Mouse (Mus musculus) retina, postnatal 7 days (tissue): ENCODE results near the gene Grb2.

Source experiments
- DNase-seq: peaks from one replicate; pipeline ENCODE4 v3.0.0-alpha.2; 2012; ENCODE audit warnings: low read depth, low spot score

The Grb2 gene

DNA sequence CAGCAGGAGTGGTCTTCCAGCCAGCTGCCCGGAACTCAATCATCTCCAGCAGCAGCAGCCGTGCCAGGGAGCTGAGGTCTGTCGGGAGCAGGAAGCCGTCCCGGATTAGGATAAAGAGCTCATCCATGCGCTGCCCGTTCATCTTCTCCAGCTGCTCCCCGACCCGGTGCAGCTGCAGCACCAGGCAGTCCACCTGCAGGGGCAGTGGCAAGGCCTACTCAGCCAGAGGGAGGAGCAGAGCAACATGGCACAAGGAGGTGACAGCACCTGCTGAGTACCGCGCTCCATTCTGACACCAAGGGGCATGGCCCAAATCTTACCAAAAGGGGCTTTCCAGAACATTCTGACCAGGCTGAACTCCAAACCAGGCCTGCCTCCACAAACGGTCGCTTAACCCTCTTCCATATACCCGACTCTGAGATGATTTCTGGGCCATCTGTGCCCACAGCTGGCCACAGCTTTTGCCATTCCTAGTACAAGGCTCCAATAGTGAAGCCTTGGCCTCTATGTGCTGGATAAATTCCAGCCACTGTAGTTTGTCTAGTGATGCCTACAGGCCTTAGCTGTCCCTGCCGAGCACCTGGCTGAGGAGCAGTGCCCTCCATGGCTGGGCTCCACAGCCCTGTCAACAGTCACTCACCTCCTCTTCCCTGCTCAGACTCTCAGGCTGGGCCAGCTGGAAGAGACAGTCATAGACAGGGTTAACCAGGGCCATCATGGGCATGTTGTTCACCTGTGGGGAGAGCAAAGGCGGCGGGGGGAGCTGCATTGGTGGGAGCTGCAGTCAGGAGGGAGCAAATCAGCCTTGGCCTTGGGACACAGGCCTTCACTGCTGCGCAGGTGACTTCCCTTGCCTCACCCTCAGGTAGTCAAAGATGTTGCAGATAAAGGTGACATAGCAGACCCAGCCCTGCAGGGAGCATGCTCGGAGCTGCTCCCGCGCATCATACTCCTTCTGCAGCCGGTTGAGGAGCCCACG, 99.7 kb downstream of the Grb2 start:
- peak; percentile 71 for DNase-seq

DNA sequence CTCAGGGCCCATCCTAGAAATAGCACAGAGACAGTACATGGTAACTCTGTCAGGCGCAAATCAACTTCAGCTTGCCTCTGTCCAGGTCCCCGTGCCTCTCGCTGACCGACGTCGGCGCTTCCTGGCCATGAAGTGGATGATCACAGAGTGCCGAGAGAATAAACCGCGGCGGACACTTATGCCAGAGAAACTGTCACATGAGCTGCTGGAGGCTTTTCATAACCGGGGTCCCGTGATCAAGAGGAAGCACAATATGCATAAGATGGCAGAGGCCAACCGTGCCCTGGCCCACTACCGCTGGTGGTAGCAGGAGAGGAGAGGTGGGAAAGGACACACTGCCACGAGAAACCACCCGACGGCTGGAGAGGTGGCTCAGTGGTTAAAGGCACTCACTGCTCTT, 101.7 kb downstream of the Grb2 start:
- DNase-seq = no peak

DNA sequence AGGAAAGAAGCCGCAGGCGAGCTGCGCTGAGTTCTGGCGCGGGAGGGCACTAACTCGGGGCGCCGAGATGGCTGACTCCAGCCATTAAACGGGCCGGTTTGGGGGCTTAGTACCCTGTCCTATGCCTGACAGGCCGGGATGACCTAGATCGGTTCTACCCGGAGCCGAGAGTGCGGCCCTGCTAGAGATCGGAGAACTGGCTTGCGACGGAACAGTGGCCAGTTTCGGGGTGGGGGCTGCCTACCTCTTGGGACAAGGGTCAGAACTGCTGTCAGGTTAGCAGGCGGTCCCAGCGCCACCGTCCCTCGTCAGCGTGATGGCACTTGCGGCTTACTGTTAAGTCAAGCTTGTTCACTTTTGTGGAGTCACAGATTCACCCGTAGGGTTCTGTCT, 104.1 kb downstream of the Grb2 start:
- no peak for DNase-seq

DNA sequence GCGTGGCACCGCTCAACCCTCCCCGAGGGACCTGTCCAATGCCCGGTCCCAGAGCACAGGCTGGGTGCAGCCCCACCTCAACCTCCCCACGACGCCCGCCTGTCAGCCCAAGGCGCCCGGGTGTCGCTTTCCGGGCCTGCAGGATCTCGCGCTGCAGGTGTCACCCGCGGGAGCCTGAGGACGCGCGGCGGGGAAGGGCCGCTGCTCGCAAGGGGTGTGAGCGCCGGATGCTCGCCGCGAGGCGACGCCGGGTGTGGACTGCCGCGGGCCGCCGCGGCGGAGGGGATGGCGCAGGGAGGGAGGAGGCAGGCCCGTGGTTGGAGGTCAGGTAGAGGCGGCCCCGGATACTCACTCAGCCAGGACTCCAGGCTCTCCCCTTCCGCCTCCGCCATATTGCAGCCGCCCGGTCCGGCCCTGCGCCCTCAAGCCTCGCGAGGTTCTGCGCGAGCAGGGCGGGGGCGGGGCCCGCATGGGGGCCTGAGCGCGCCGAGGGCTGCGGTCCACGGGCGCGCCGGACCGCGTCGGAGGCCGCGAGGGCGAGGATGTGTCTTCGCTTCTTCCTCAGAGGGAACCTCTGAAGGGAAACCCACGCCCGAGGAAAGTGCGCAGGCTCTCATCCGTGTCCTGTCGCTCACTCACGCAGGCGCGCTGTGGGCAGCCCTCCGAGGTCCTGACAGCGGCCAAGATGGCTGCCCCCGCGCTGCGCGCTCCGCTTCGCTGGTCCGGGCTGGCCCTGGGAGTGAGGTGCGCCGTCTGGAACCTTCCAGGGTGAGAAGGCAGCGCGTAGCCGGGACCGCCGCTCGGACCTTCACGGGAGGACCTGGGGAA, 104.7 kb downstream of the Grb2 start, which contains the start of the genes Mrps7 and Gga3:
Mrps7 (plus strand) TSS at position 450 of the 828 bp plus-strand sequence.
Gga3 (minus strand) TSS at position 576 of the 828 bp plus-strand sequence.
- peak; percentile 87 for DNase-seq

DNA sequence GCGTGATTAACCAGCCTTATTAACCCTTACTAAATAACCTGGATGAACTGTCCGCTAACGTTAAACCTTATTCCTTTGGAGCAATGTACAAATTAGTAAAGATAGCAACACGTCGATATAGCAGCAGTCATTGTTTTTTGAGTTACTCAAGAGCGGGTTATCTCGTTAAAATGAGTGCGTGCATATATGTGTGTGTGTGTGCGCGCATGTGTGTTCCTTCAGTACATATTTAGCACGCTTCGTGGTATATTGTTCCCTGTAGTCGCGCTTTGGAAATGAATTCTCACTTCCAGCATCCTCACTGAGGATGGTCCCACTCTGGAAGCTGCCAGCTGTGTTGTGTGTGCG, 105.3 kb downstream of the Grb2 start:
- DNase-seq = no peak

DNA sequence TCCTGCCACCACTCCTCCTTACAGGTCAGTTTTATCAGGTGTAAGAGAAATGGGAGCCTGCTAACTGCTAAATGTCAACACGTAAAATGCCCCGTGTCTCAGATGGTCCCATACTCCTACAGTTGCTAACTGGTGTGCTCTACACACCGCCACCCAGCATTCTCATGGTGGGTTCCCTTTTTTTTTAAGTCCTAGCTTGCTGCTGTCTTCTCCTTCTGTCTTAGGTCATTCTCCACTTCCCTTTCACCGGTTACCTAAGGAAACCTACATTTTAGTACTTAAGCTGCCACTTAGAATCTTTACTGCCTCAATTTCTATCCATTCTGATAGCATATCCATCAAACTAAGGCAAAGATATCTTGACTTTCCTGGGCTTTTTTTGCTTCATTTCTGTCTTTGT, 107.2 kb downstream of the Grb2 start:
- no peak for DNase-seq

DNA sequence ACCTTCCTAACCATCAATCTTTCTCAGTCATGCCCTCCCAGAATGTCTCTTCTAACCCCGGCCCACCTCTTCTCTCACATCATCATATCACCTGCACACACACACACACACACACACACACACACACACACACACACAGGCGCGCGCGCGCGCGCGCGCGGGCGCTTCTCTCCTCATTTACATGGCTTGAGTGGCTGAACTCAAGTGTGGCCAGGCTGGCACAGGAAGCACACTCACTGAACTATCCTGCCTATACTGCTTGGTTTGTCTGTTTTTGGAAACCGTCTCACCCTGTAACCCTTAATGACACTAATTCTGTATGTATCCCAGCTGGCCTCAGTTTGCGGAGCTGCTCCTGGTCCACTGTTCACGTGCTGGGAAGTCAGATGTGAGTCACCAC, 107.7 kb downstream of the Grb2 start:
- no peak for DNase-seq

DNA sequence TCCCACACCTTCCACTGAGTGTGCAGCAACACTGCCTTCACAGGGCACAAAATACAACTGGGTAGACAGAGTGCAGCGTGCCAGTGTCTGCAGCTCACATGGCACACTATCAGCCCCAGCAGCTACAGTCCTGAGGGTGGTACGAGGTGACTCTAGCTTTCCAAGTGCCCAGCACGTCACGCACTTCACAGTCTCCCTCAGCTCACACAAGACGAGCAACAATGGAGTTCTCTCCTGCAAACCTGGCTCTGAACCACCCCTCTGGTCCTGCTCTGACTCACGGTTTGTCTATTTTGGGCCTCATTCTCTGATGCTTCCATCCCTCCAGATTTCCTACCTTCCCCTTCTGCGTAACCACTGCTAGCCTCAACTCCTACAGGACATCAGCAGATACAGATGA, 108.7 kb downstream of the Grb2 start:
- no peak for DNase-seq

DNA sequence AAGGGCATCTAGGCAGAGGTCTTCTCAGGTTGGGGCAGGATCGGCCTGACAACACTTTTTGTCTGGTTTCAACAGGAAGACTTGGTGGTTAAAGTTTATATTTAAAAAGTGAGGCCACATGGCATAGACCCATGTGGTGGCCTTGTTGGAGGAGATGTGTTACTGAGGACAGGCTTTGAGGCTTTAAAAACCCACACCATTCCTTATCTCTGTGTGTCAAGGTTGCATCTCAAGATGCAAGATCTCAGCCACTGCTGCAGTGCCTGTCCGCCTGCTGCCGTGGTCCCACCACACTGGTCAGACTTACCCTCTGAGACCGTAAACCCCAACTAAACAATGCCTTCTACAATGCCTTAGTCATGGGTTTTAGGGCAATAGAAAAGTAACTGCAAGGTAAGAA, 110.1 kb downstream of the Grb2 start:
- no peak for DNase-seq

DNA sequence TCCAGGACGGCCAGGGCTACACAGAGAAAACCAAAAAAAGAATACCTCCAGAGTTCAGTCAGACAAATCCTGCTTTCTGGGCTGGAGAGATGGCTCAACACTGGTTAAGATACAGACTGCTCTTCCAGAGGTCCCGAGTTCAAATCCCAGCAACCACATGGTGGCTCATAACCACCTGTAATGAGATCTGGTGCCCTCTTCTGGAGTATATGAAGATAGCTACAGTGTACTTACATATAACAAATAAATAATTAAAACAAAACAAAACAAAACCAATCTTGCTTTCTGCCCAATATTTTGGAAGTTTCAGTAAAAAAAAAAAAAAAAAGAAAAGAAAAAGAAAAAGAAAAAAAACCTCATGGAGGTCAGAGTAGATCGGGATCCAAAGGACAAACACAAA, 113.2 kb downstream of the Grb2 start:
- DNase-seq = no peak
